Comparison of ENCODE assay signal across 11 mouse cellular contexts in the genomic region with DNA sequence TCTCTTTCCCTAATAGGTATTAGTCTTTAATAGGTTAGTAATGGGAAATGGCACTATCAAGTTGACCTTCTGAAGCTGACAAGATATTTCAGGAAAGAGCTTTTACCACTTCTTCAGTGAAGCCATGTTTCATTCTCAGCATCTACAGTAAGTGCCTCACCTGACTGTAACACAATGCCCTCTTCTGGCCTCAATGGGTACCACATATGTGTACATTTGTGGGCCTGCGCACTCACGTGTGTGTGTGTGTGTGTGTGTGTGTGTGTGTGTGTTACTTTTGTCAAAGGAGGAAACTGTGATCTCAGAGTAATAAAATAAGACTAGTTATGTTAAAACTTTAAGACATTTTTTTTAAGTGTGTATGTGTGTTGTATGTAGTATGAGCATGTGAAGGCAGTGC.
DNase-seq lines count a peak whose midpoint lies in the region; ATAC-seq lines count a peak whose summit lies in the region.
"Had no signal": no experiment of that assay in that cellular context is flagged by ENCODE, and none has a peak within 500 bp of the region (broad histone marks: within the 10 kb centered on the region; RNA-seq: fewer than 3 reads in every experiment).

No protein-coding gene starts in this region.

- H3K4me3 ChIP-seq in heart, embryonic 11.5 days (ENCODE audit: low read depth, low read length): no peak overlapping the region
- H3K4me3 ChIP-seq: hindbrain, embryonic 15.5 days; megakaryocyte, embryonic 14.5 days had no signal

- no peaks in the 10 kb centered on the region for H3K27me3 ChIP-seq in heart, embryonic 11.5 days (ENCODE audit: control insufficient read depth, insufficient read depth, low read length)
- H3K27me3 ChIP-seq: hindbrain, embryonic 15.5 days; megakaryocyte, embryonic 14.5 days; Patski had no signal

- H3K4me1 ChIP-seq in heart, embryonic 11.5 days (ENCODE audit: control insufficient read depth, insufficient read depth, low read length): no peaks in the 10 kb centered on the region
- H3K4me1 ChIP-seq: hindbrain, embryonic 15.5 days; megakaryocyte, embryonic 14.5 days had no signal

- ATAC-seq in heart, embryonic 11.5 days (replicated peaks; ENCODE audit: insufficient number of reproducible peaks, low FRiP score, low TSS enrichment): no peak
- ATAC-seq: Patski had no signal

- no peaks in the 10 kb centered on the region for H3K36me3 ChIP-seq in heart, embryonic 11.5 days (ENCODE audit: control insufficient read depth, insufficient read depth, low read length)
- H3K36me3 ChIP-seq: hindbrain, embryonic 15.5 days had no signal

- H3K9me3 ChIP-seq in heart, embryonic 11.5 days (replicated peaks; ENCODE audit: control insufficient read depth, low read length): no peaks in the 10 kb centered on the region
- H3K9me3 ChIP-seq: hindbrain, embryonic 15.5 days had no signal

- WGBS in heart, embryonic 11.5 days (ENCODE audit: insufficient replicate concordance): 72% methylated on average over 2 of the region's 2 CpGs

- H3K9ac ChIP-seq in heart, embryonic 11.5 days (ENCODE audit: low read depth, low read length): no peak overlapping the region
- H3K9ac ChIP-seq: hindbrain, embryonic 15.5 days had no signal

- no peak overlapping the region for H3K27ac ChIP-seq in heart, embryonic 11.5 days (ENCODE audit: low read depth, low read length)
- H3K27ac ChIP-seq: hindbrain, embryonic 15.5 days had no signal

- peak; percentile 61 to 62 for DNase-seq in cerebellum, postnatal 10 days
- no peak for DNase-seq in cerebellum, adult 8-10 months
- peak; percentile 27 for DNase-seq in kidney, adult 9 months
- DNase-seq in kidney, adult 18-20 months: no peak
- peak; percentile 2 for DNase-seq in retina, postnatal 1 day
- DNase-seq in retina, embryonic 14.5 days (ENCODE audit: low spot score): no peak
- peak; percentile 0 for DNase-seq in embryo, embryonic 9.5 days (ENCODE audit: extremely low spot score)

- no peak overlapping the region for H3K4me2 ChIP-seq in heart, embryonic 11.5 days
- H3K4me2 ChIP-seq: hindbrain, embryonic 15.5 days had no signal

Comparison
In these comparisons a context has a peak if more than half of its experiments do, and no peak if none do; other contexts are left out.
1. DNase-seq: peak in cerebellum, postnatal 10 days (2 of 2), kidney, adult 9 months (single experiment), retina, postnatal 1 day (single experiment) and embryo, embryonic 9.5 days (single experiment); none in cerebellum, adult 8-10 months (single experiment), kidney, adult 18-20 months (single experiment) and retina, embryonic 14.5 days (single experiment).